Mouse (Mus musculus) liver, embryonic 13.5 days (tissue): ENCODE measurements around the gene Diras2. TPM values are rescaled to one million over a fixed set of nuclear protein-coding genes. Genes with fewer than 3 reads are reported as not detected.

Experiments used
- ATAC-seq: fragments of 200-750 bp; cut with Nextera tagmentation; 2 replicates; pipeline ENCODE4 v1.8.0; 2017; ENCODE audit warnings: low read depth, mild to moderate bottlenecking, moderate number of reproducible peaks, moderate library complexity
- DNase-seq: peaks from one replicate; pipeline ENCODE4 v3.0.0; 2022
- H3K27ac ChIP-seq: fragments of 300-500 bp; sonication (generic); 2 replicates; pipeline ENCODE4 v1.5.1; 2015; ENCODE audit warnings: moderate library complexity, mild to moderate bottlenecking, inconsistent platforms
- H3K27me3 ChIP-seq: fragments of 300-500 bp; sonication (generic); 2 replicates; pipeline ENCODE4 v1.6.1; 2015; ENCODE audit warnings: mild to moderate bottlenecking, inconsistent platforms
- H3K36me3 ChIP-seq: fragments of 300-500 bp; sonication (generic); 2 replicates; pipeline ENCODE4 v1.6.1; 2015; ENCODE audit warnings: mild to moderate bottlenecking, inconsistent platforms
- H3K4me1 ChIP-seq: fragments of 300-500 bp; sonication (generic); replicated peaks from 2 replicates; pipeline ENCODE4 v1.6.1; 2015; ENCODE audit warnings: inconsistent platforms
- H3K4me2 ChIP-seq: fragments of 300-500 bp; sonication (generic); 2 replicates; pipeline ENCODE4 v1.6.1; 2015; ENCODE audit warnings: inconsistent platforms, mild to moderate bottlenecking, moderate library complexity
- H3K4me3 ChIP-seq: fragments of 300-500 bp; sonication (generic); replicated peaks from 2 replicates; pipeline ENCODE4 v1.5.1; 2015; ENCODE audit warnings: mild to moderate bottlenecking, inconsistent platforms
- H3K9ac ChIP-seq: fragments of 300-500 bp; sonication (generic); 2 replicates; pipeline ENCODE4 v1.6.1; 2015; ENCODE audit warnings: mild to moderate bottlenecking, inconsistent platforms
- H3K9me3 ChIP-seq: fragments of 300-500 bp; sonication (generic); replicated peaks from 2 replicates; pipeline ENCODE4 v1.6.1; 2016; ENCODE audit warnings: inconsistent platforms
- WGBS: fragments of 180-500 bp; shearing (Covaris S2); methylation state at CpG from one replicate; pipeline ENCODE4 v1.1.7; 2015; ENCODE audit not compliant: insufficient replicate concordance; 5-methylcytosine and 5-hydroxymethylcytosine counted together
- polyA plus RNA-seq: library from polyadenylated mRNA; unstranded; fragments of >200 nt; fragmentation: Nextera tagmentation; extraction: Ambion mirVana; gene quantifications from 2 replicates; pipeline ENCODE4 v1.2.1, GENCODE M21; 2015

Gene Diras2
- 0.02 and 0.09 TPM in 2 replicates for polyA plus RNA-seq

GRCm38 (mm10) chr13:52531121-52531520 is at the start of gene Diras2:
Gene Diras2, minus strand, starts transcription at chr13:52531279.
- peak within 1 kb of the TSS; percentile 66 for H3K4me2 ChIP-seq
- H3K27ac ChIP-seq: no peak within 1 kb of the TSS
- ATAC-seq (no peak), DNase-seq (no peak)
- H3K36me3 ChIP-seq: no peaks in the 10 kb centered on the region
- peak within 1 kb of the TSS; percentile 46 for H3K4me3 ChIP-seq
- peak within 1 kb of the TSS; percentile 26; the same call in 1 of the 2 replicates for H3K9ac ChIP-seq
- WGBS: 36% methylated on average over 9 of the region's 9 CpGs
- peaks cover 6% of the 10 kb centered on the region for H3K4me1 ChIP-seq
- H3K9me3 ChIP-seq: no peaks in the 10 kb centered on the region
- H3K27me3 ChIP-seq: peaks cover 23% of the 10 kb centered on the region

- Histone ChIP-seq H3K4me2 (no peak overlapping the region), H3K4me3 (no peak overlapping the region), H3K36me3 (no peaks in the 10 kb centered on the region), H3K4me1 (peaks cover 21% of the 10 kb centered on the region), H3K9ac (no peak overlapping the region), H3K27ac (no peak overlapping the region), H3K27me3 (peaks cover 12% of the 10 kb centered on the region), H3K9me3 (no peaks in the 10 kb centered on the region)
- ATAC-seq (no peak), DNase-seq (no peak)
- WGBS: 69% methylated on average over 2 of the region's 2 CpGs
Observed at GRCm38 (mm10) chr13:52578776-52579175, 47.7 kb upstream of the Diras2 start.

- H3K4me3 ChIP-seq: no peak overlapping the region
- DNase-seq (no peak), ATAC-seq (no peak)
- H3K27me3 ChIP-seq: peaks cover 5% of the 10 kb centered on the region
- WGBS: 19% methylated on average over 4 of the region's 4 CpGs
- H3K4me2 ChIP-seq: no peak overlapping the region
- H3K27ac ChIP-seq: peak overlapping the region; percentile 29; the same call in 1 of the 2 replicates
- H3K36me3 ChIP-seq: no peaks in the 10 kb centered on the region
- peaks cover 22% of the 10 kb centered on the region for H3K4me1 ChIP-seq
- no peak overlapping the region for H3K9ac ChIP-seq
- no peaks in the 10 kb centered on the region for H3K9me3 ChIP-seq
Observed at GRCm38 (mm10) chr13:52577939-52578338, 46.9 kb upstream of the Diras2 start.

DNA sequence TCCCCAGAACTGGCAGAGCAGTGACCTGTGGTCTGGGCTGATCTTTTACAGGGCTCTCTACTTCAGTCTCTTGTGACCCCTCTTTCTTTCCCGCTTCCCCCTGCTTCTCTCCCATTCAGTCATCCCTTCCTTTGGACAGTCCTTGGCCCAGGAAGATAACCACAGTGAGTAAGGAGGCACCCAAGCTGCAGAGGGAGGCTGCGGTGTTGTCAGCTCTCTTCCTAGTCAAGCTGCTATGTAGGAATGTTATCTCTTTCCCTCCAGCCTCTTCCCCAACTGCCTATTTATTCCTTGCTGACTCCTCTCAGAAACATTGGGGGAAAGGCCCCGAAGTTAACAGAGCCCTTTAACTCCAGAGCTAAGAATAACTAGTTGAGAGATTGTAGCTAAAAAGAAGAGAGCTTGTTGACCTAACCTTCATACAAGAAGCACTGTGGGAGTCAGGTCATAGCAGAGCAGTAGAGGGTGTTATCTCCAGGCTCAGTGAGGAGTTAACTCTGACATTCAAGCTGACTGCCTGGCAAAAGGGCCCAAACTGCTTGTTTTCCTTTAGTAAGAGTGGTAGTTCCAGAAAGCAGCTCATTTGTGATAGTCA is 46.3 kb upstream of the Diras2 start:
- no peak overlapping the region for H3K9ac ChIP-seq
- 10% methylated on average over 3 of the region's 3 CpGs for WGBS
- no peak overlapping the region for H3K4me3 ChIP-seq
- peaks cover 19% of the 10 kb centered on the region for H3K4me1 ChIP-seq
- no peak overlapping the region; the same call in 1 of the 2 replicates for H3K27ac ChIP-seq
- no peak overlapping the region for H3K4me2 ChIP-seq
- ATAC-seq (peak; percentile 58), DNase-seq (no peak)
- H3K9me3 ChIP-seq: no peaks in the 10 kb centered on the region
- peaks cover under 1% of the 10 kb centered on the region; the same call in 1 of the 2 replicates for H3K27me3 ChIP-seq
- no peaks in the 10 kb centered on the region for H3K36me3 ChIP-seq

DNA sequence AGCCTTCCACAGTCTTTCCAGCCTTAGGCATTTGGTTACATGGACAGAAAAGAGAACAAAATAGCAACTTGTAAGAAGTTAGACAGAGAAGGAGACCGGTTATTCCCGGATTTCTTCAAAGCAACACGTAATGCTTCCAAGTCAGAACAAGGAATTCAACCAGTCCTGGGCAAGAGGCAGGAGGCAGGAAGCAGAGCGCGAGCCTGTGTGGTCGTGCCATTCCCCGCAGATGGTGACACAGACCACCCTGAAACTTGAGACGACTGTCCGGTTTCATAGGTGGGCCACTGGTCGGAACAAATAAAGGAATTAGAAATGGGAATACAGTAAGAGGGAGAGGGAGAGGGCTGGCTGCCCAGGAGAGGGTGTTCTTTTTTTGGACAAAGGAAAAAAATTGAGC is 45.8 kb upstream of the Diras2 start:
- no peak for ATAC-seq
- DNase-seq: no peak
- 39% methylated on average over 10 of the region's 10 CpGs for WGBS
- H3K36me3 ChIP-seq: no peaks in the 10 kb centered on the region
- peaks cover 18% of the 10 kb centered on the region for H3K4me1 ChIP-seq
- H3K9me3 ChIP-seq: no peaks in the 10 kb centered on the region
- no peak overlapping the region for H3K9ac ChIP-seq
- no peak overlapping the region for H3K4me2 ChIP-seq
- no peaks in the 10 kb centered on the region for H3K27me3 ChIP-seq
- no peak overlapping the region for H3K4me3 ChIP-seq
- peak overlapping the region; percentile 4; the same call in 1 of the 2 replicates for H3K27ac ChIP-seq

DNA sequence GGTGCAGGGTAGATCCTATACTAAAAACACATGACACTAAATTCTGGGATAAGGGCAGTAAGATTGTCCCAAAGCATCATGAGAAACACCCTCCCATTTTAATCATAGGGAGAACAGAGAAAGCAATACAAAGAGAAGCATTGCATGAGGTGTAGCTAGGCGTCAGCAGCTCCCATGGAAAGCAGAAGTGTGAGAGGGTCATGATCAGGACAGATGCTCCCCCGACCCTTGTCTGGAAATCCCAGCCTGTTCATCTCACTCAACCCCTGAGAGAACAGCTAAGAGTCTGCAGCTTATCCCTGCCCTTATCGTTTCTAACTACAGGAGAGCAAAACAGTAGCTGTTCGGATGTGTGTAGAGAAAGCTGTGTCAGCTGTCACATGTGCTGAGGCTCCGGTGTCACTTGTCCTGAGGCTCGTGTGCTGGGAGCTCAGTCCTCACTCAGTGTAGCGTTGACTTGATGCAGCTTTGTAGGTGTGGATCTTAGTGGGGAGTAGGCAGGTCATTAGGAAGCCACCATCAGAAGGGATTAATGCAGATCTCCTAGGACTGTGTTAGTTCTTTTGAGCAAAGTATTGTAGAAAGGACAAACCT is 45.0 kb upstream of the Diras2 start:
- Histone ChIP-seq H3K9me3 (no peaks in the 10 kb centered on the region), H3K4me1 (peaks cover 18% of the 10 kb centered on the region), H3K4me3 (no peak overlapping the region), H3K27ac (peak overlapping the region; percentile 4; the same call in 1 of the 2 replicates), H3K27me3 (no peaks in the 10 kb centered on the region), H3K4me2 (no peak overlapping the region), H3K9ac (no peak overlapping the region), H3K36me3 (no peaks in the 10 kb centered on the region)
- 39% methylated on average over 7 of the region's 7 CpGs for WGBS
- ATAC-seq (no peak), DNase-seq (no peak)

DNA sequence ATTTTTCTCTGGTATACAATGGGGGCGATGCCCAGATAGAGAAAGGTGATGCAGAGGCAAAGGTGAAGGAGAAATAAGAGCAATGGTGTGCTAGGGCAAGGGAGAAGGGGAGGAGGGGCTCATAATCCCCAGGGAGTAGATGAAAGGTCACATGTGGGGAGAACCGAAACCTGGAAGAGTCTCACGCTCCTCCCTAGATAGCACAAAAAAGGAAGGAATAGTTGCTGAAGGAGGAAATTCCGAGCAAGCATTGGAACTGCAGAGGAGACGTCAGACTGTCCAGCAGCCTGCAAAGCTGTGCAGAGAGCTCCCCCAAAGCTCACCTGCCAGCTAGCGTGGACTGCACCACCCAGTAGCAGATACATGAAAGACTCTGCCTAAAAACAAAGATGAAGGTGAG is 44.4 kb upstream of the Diras2 start:
- no peak overlapping the region for H3K4me3 ChIP-seq
- H3K27me3 ChIP-seq: no peaks in the 10 kb centered on the region
- ATAC-seq (no peak), DNase-seq (no peak)
- H3K9ac ChIP-seq: no peak overlapping the region
- WGBS: 64% methylated on average over 6 of the region's 6 CpGs
- H3K9me3 ChIP-seq: no peaks in the 10 kb centered on the region
- no peaks in the 10 kb centered on the region for H3K36me3 ChIP-seq
- H3K27ac ChIP-seq: no peak overlapping the region
- H3K4me1 ChIP-seq: peaks cover 18% of the 10 kb centered on the region
- no peak overlapping the region for H3K4me2 ChIP-seq

GRCm38 (mm10) chr13:52574311-52574710 is 43.2 kb upstream of the Diras2 start:
- Histone ChIP-seq H3K4me2 (no peak overlapping the region), H3K27ac (no peak overlapping the region), H3K9me3 (no peaks in the 10 kb centered on the region), H3K9ac (no peak overlapping the region), H3K4me1 (peaks cover 18% of the 10 kb centered on the region), H3K27me3 (no peaks in the 10 kb centered on the region), H3K36me3 (no peaks in the 10 kb centered on the region), H3K4me3 (no peak overlapping the region)
- DNase-seq (no peak), ATAC-seq (no peak)
- 39% methylated on average over 2 of the region's 2 CpGs for WGBS

- DNase-seq: no peak
- no peaks in the 10 kb centered on the region for H3K27me3 ChIP-seq
- no peak overlapping the region for H3K4me2 ChIP-seq
- H3K4me1 ChIP-seq: peaks cover 15% of the 10 kb centered on the region
- H3K27ac ChIP-seq: peak overlapping the region; percentile 53
- WGBS: 45% methylated on average over 9 of the region's 9 CpGs
- no peaks in the 10 kb centered on the region for H3K36me3 ChIP-seq
- H3K4me3 ChIP-seq: no peak overlapping the region
- no peak; the same call in 1 of the 2 replicates for ATAC-seq
- H3K9ac ChIP-seq: no peak overlapping the region
- H3K9me3 ChIP-seq: no peaks in the 10 kb centered on the region
Observed at GRCm38 (mm10) chr13:52572451-52573446, 41.7 kb upstream of the Diras2 start.

GRCm38 (mm10) chr13:52571591-52572384 is 40.7 kb upstream of the Diras2 start:
- Histone ChIP-seq H3K36me3 (no peaks in the 10 kb centered on the region), H3K9me3 (no peaks in the 10 kb centered on the region), H3K27me3 (no peaks in the 10 kb centered on the region), H3K9ac (no peak overlapping the region), H3K4me3 (no peak overlapping the region), H3K27ac (peak overlapping the region; percentile 53; the same call in 1 of the 2 replicates), H3K4me1 (peaks cover 6% of the 10 kb centered on the region; the same call in 1 of the 2 replicates), H3K4me2 (no peak overlapping the region)
- ATAC-seq (no peak), DNase-seq (no peak)
- 40% methylated on average over 11 of the region's 11 CpGs for WGBS
